Mouse (Mus musculus): ENCODE measurements around the gene Eif2b1. TPM values are rescaled to one million over a fixed set of nuclear protein-coding genes. Genes with fewer than 3 reads are reported as not detected.
"Not testable (repeated sequence)": the region's sequence is repeated elsewhere in the genome, so short reads cannot be mapped to it uniquely, and the experiment has no call there.

The Eif2b1 gene
- polyA plus RNA-seq, 1 experiment from 2014 or later, result 75.2 TPM

- H3K27me3 ChIP-seq, result no peaks in the 10 kb centered on the region
- no peaks in the 10 kb centered on the region for H3K9me3 ChIP-seq
- 0 out of 2 replicates have a peak overlapping the region, but pooled peaks have one; percentile 37 for H3K27ac ChIP-seq
- peak; percentile 100 for ATAC-seq
- peak overlapping the region; percentile 74 for H3K9ac ChIP-seq (replicated peaks)
- WGBS, result 6% methylated on average over 30 of the region's 30 CpGs
- peak overlapping the region; percentile 94 for H3K4me2 ChIP-seq (replicated peaks)
- H3K4me1 ChIP-seq (replicated peaks), result peaks cover 16% of the 10 kb centered on the region
- H3K36me3 ChIP-seq, result peaks cover 41% of the 10 kb centered on the region
- peak overlapping the region; percentile 82 for H3K4me3 ChIP-seq (replicated peaks)
Measured at GRCm38 (mm10) chr5:124598224-124599174, 19.6 kb upstream of the Eif2b1 start.

GRCm38 (mm10) chr5:124592768-124593167, 13.8 kb upstream of the Eif2b1 start:
- no peak overlapping the region for H3K27ac ChIP-seq
- no peak overlapping the region for H3K9ac ChIP-seq (replicated peaks)
- no peak overlapping the region for H3K4me3 ChIP-seq (replicated peaks)
- no peaks in the 10 kb centered on the region for H3K9me3 ChIP-seq
- no peak for ATAC-seq
- no peaks in the 10 kb centered on the region for H3K4me1 ChIP-seq (replicated peaks)
- 100% methylated on average over 3 of the region's 3 CpGs for WGBS
- H3K4me2 ChIP-seq (replicated peaks), result no peak overlapping the region
- H3K36me3 ChIP-seq, result peaks cover 85% of the 10 kb centered on the region
- H3K27me3 ChIP-seq, result no peaks in the 10 kb centered on the region

GRCm38 (mm10) chr5:124582515-124582914, 3.6 kb upstream of the Eif2b1 start:
- WGBS, result 95% methylated on average over 5 of the region's 5 CpGs
- peaks cover 52% of the 10 kb centered on the region for H3K36me3 ChIP-seq

GRCm38 (mm10) chr5:124575467-124575866, 3.5 kb downstream of the Eif2b1 start:
- ATAC-seq, result no peak
- Histone ChIP-seq H3K4me3 (replicated peaks) (no peak overlapping the region), H3K9ac (replicated peaks) (no peak overlapping the region), H3K4me1 (replicated peaks) (peaks cover 22% of the 10 kb centered on the region), H3K27me3 (no peaks in the 10 kb centered on the region), H3K4me2 (replicated peaks) (no peak overlapping the region), H3K27ac (no peak overlapping the region), H3K36me3 (peaks cover 71% of the 10 kb centered on the region), H3K9me3 (no peaks in the 10 kb centered on the region)
- 97% methylated on average over 7 of the region's 7 CpGs for WGBS

More at GRCm38 (mm10) chr5:124582515-124582914, 3.6 kb upstream of the Eif2b1 start:
- peaks cover 29% of the 10 kb centered on the region for H3K4me1 ChIP-seq (replicated peaks)
- H3K4me2 ChIP-seq (replicated peaks), result no peak overlapping the region
- no peaks in the 10 kb centered on the region for H3K9me3 ChIP-seq
- H3K9ac ChIP-seq (replicated peaks), result no peak overlapping the region
- no peaks in the 10 kb centered on the region for H3K27me3 ChIP-seq
- no peak for ATAC-seq
- H3K4me3 ChIP-seq (replicated peaks), result no peak overlapping the region
- no peak overlapping the region for H3K27ac ChIP-seq

GRCm38 (mm10) chr5:124571068-124571467, 7.9 kb downstream of the Eif2b1 start:
- ATAC-seq, result no peak
- Histone ChIP-seq H3K9me3 (no peaks in the 10 kb centered on the region), H3K9ac (replicated peaks) (no peak overlapping the region), H3K27ac (no peak overlapping the region), H3K4me3 (replicated peaks) (no peak overlapping the region), H3K36me3 (peaks cover 99% of the 10 kb centered on the region), H3K4me2 (replicated peaks) (no peak overlapping the region), H3K4me1 (replicated peaks) (no peaks in the 10 kb centered on the region), H3K27me3 (no peaks in the 10 kb centered on the region)
- 91% methylated on average over 12 of the region's 12 CpGs for WGBS

- 86% methylated on average over 1 of the region's 1 CpGs for WGBS
- no peak overlapping the region for H3K27ac ChIP-seq
- H3K4me3 ChIP-seq (replicated peaks), result no peak overlapping the region
- no peaks in the 10 kb centered on the region for H3K9me3 ChIP-seq
- peaks cover 17% of the 10 kb centered on the region for H3K4me1 ChIP-seq (replicated peaks)
- H3K9ac ChIP-seq (replicated peaks), result no peak overlapping the region
- ATAC-seq, result no peak
- H3K36me3 ChIP-seq, result peaks cover 56% of the 10 kb centered on the region
- H3K27me3 ChIP-seq, result no peaks in the 10 kb centered on the region
- H3K4me2 ChIP-seq (replicated peaks), result no peak overlapping the region
Measured at GRCm38 (mm10) chr5:124555145-124555544, 23.8 kb downstream of the Eif2b1 start.

GRCm38 (mm10) chr5:124553607-124554006, 25.3 kb downstream of the Eif2b1 start:
- WGBS, result 70% methylated on average over 6 of the region's 6 CpGs
- H3K4me2 ChIP-seq (replicated peaks), result peak overlapping the region; percentile 77
- no peaks in the 10 kb centered on the region for H3K27me3 ChIP-seq
- peaks cover 17% of the 10 kb centered on the region for H3K4me1 ChIP-seq (replicated peaks)
- no peak for ATAC-seq
- peak overlapping the region; percentile 88 for H3K4me3 ChIP-seq (replicated peaks)
- H3K9ac ChIP-seq (replicated peaks), result peak overlapping the region; percentile 82; the same call in 1 of the 2 replicates
- no peak overlapping the region for H3K27ac ChIP-seq
- H3K9me3 ChIP-seq, result no peaks in the 10 kb centered on the region
- peaks cover 43% of the 10 kb centered on the region for H3K36me3 ChIP-seq

- under 1% methylated on average over 66 of the region's 66 CpGs for WGBS
- peaks cover 45% of the 10 kb centered on the region for H3K36me3 ChIP-seq
- H3K27ac ChIP-seq, result peak within 1 kb of the TSS; percentile 83
- H3K9me3 ChIP-seq, result no peaks in the 10 kb centered on the region
- peak within 1 kb of the TSS; percentile 77 for H3K4me2 ChIP-seq (replicated peaks)
- H3K4me3 ChIP-seq (replicated peaks), result peak within 1 kb of the TSS; percentile 88
- ATAC-seq, result peak; percentile 95
- H3K4me1 ChIP-seq (replicated peaks), result peaks cover 17% of the 10 kb centered on the region
- no peaks in the 10 kb centered on the region for H3K27me3 ChIP-seq
- peak within 1 kb of the TSS; percentile 82 for H3K9ac ChIP-seq (replicated peaks)
Measured at GRCm38 (mm10) chr5:124552558-124553307, 26.2 kb downstream of the Eif2b1 start, which contains the start of gene Ddx55. TSS of gene Ddx55 (plus strand) at chr5:124552864.

GRCm38 (mm10) chr5:124552094-124552472, 26.8 kb downstream of the Eif2b1 start:
- H3K36me3 ChIP-seq, result peaks cover 46% of the 10 kb centered on the region
- ATAC-seq, result peak; percentile 32; the same call in 1 of the 2 replicates
- WGBS, result 13% methylated on average over 9 of the region's 9 CpGs

GRCm38 (mm10) chr5:124551349-124552093, 27.4 kb downstream of the Eif2b1 start:
- ATAC-seq, H3K9me3 ChIP-seq, H3K27me3 ChIP-seq, H3K27ac ChIP-seq: not testable (repeated sequence)
- WGBS, result 36% methylated on average over 5 of the region's 5 CpGs
- Histone ChIP-seq H3K9ac (replicated peaks) (peak overlapping the region; percentile 82; the same call in 1 of the 2 replicates), H3K4me1 (replicated peaks) (peaks cover 17% of the 10 kb centered on the region), H3K4me2 (replicated peaks) (peak overlapping the region; percentile 77), H3K36me3 (peaks cover 46% of the 10 kb centered on the region), H3K4me3 (replicated peaks) (peak overlapping the region; percentile 88)

More at GRCm38 (mm10) chr5:124552094-124552472, 26.8 kb downstream of the Eif2b1 start:
- Histone ChIP-seq H3K9me3 (no peaks in the 10 kb centered on the region), H3K4me2 (replicated peaks) (peak overlapping the region; percentile 77), H3K4me3 (replicated peaks) (peak overlapping the region; percentile 88), H3K27me3 (no peaks in the 10 kb centered on the region), H3K4me1 (replicated peaks) (peaks cover 17% of the 10 kb centered on the region), H3K9ac (replicated peaks) (peak overlapping the region; percentile 82), H3K27ac (peak overlapping the region; percentile 83)

GRCm38 (mm10) chr5:124550737-124551136, 28.2 kb downstream of the Eif2b1 start:
- not testable (repeated sequence) for H3K9me3 ChIP-seq; H3K27me3 ChIP-seq; H3K4me2 ChIP-seq (replicated peaks); H3K27ac ChIP-seq; H3K9ac ChIP-seq (replicated peaks); ATAC-seq; H3K4me3 ChIP-seq (replicated peaks)
- peaks cover 46% of the 10 kb centered on the region for H3K36me3 ChIP-seq
- peaks cover 17% of the 10 kb centered on the region for H3K4me1 ChIP-seq (replicated peaks)
- WGBS, result 93% methylated on average over 3 of the region's 4 CpGs
